Comparison of ENCODE assay signal across 32 mouse cellular contexts in the genomic region with DNA sequence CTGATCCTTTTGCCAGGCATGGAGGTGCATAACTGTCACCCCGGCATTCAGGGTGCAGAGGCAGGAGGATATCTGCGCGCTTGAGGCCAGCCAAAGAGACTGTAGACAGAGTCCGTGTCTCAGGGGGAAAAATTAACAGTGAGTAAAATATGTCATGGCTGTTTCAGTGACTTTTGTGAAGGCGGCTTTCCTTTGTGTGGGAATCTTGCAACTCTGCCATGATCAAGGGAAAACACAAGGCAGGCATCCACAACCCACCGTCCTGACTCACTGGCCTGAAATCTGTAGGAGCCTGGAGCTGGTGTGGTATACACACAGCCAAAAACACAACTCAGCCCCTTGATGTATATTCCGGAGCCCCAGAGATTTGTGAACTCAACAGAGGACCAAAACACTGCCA. TPM values are rescaled to one million over a fixed set of nuclear protein-coding genes. Genes with fewer than 3 reads are reported as not detected.
"Had no signal": no experiment of that assay in that cellular context is flagged by ENCODE, and none has a peak within 500 bp of the region (broad histone marks: within the 10 kb centered on the region; RNA-seq: fewer than 3 reads in every experiment).

No protein-coding gene starts in this region.

- H3K4me3 ChIP-seq: embryonic facial prominence, embryonic 10.5 days; embryonic facial prominence, embryonic 12.5 days; embryonic facial prominence, embryonic 13.5 days; embryonic facial prominence, embryonic 15.5 days; erythroblast, embryonic 14.5 days; forebrain, embryonic 10.5 days; forebrain, embryonic 12.5 days; forebrain, embryonic 13.5 days; forebrain, embryonic 15.5 days; gastrocnemius, adult 2 months; heart, adult 2 months had no signal

- H3K4me2 ChIP-seq: embryonic facial prominence, embryonic 12.5 days; embryonic facial prominence, embryonic 13.5 days; embryonic facial prominence, embryonic 15.5 days; forebrain, embryonic 12.5 days; forebrain, embryonic 13.5 days; forebrain, embryonic 15.5 days had no signal

- H3K27ac ChIP-seq: embryonic facial prominence, embryonic 10.5 days; embryonic facial prominence, embryonic 12.5 days; embryonic facial prominence, embryonic 13.5 days; embryonic facial prominence, embryonic 15.5 days; forebrain, embryonic 10.5 days; forebrain, embryonic 12.5 days; forebrain, embryonic 13.5 days; forebrain, embryonic 15.5 days; gastrocnemius, adult 2 months; heart, adult 2 months had no signal

- H3K9ac ChIP-seq: embryonic facial prominence, embryonic 12.5 days; embryonic facial prominence, embryonic 13.5 days; embryonic facial prominence, embryonic 15.5 days; forebrain, embryonic 12.5 days; forebrain, embryonic 13.5 days; forebrain, embryonic 15.5 days; forebrain, postnatal 0 days had no signal

- H3K36me3 ChIP-seq: embryonic facial prominence, embryonic 10.5 days; embryonic facial prominence, embryonic 12.5 days; embryonic facial prominence, embryonic 13.5 days; embryonic facial prominence, embryonic 15.5 days; forebrain, embryonic 10.5 days; forebrain, embryonic 12.5 days; forebrain, embryonic 15.5 days had no signal

- H3K4me1 ChIP-seq: embryonic facial prominence, embryonic 12.5 days; embryonic facial prominence, embryonic 13.5 days; embryonic facial prominence, embryonic 15.5 days; forebrain, embryonic 10.5 days; forebrain, embryonic 12.5 days; forebrain, embryonic 13.5 days; forebrain, embryonic 15.5 days had no signal

- H3K9me3 ChIP-seq: embryonic facial prominence, embryonic 10.5 days; embryonic facial prominence, embryonic 12.5 days; embryonic facial prominence, embryonic 13.5 days; embryonic facial prominence, embryonic 15.5 days; forebrain, embryonic 10.5 days; forebrain, embryonic 12.5 days; forebrain, embryonic 13.5 days; forebrain, embryonic 15.5 days had no signal

- ATAC-seq: forebrain, embryonic 13.5 days; forebrain, embryonic 14.5 days; forebrain, embryonic 15.5 days; forebrain, embryonic 16.5 days; forebrain, postnatal 0 days had no signal

- DNase-seq: cerebellum, adult 2 months; cerebellum, adult 8-10 months; cerebellum, adult 9-10 months; cerebellum, adult 9-11 months; cerebellum, postnatal 10 days; cerebellum, postnatal 14 days; cerebellum, postnatal 25 days; cerebellum, postnatal 36 days; embryo, embryonic 11 days; forebrain, postnatal 0 days; gastrocnemius, adult 2 months; gastrocnemius, postnatal 10 days; gastrocnemius, postnatal 14 days; gastrocnemius, postnatal 25 days; gastrocnemius, postnatal 36 days; heart, adult 18-20 months; heart, adult 2 months had no signal

RNA-seq across cellular contexts. Expression of a gene that starts 6.8 kb away (rescaled TPM):
- total RNA-seq: common myeloid progenitor, adult 5-6 weeks; gastrocnemius, adult 2 months; gastrocnemius, postnatal 25 days; gastrocnemius, postnatal 36 days; granulocyte monocyte progenitor cell, adult 5-6 weeks; heart, adult 2 months had no signal
- polyA plus RNA-seq: embryonic facial prominence, embryonic 11.5 days; erythroblast, embryonic 14.5 days; forebrain, embryonic 10.5 days; forebrain, embryonic 11.5 days; heart, adult 2 months had no signal
